Mouse (Mus musculus) embryo, embryonic 9.5 days (tissue): ENCODE data around the gene Tpm3.

Experiments
- DNase-seq: peaks from one replicate; pipeline ENCODE4 v3.0.0-alpha.2; 2017; ENCODE audit errors: extremely low spot score

The Tpm3 gene

GRCm38 (mm10) chr3:90072294-90072693 is at the start of gene Tpm3:
TSS of gene Tpm3 (plus strand) at chr3:90072649.
- no peak for DNase-seq

DNA sequence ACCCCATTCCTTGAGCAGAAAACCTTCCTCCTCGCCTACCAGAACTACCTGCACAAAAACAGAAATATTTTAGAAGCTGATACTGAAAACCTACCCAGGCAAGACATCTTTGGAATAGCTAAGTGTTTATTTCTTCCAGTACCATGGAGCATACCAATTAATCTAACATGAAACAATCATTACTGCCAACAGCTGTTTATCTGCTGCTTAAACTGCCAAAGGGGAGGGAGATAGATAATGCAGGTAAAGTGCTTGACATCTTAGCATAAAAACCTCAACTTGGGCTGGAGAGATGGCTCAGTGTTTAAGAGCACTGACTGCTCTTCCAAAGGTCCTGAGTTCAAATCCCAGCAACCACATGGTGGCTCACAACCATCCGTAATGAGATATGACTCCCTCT is 37.8 kb upstream of the Tpm3 start:
- no peak for DNase-seq

GRCm38 (mm10) chr3:90036263-90036662 is 36.2 kb upstream of the Tpm3 start:
- DNase-seq, result no peak

DNA sequence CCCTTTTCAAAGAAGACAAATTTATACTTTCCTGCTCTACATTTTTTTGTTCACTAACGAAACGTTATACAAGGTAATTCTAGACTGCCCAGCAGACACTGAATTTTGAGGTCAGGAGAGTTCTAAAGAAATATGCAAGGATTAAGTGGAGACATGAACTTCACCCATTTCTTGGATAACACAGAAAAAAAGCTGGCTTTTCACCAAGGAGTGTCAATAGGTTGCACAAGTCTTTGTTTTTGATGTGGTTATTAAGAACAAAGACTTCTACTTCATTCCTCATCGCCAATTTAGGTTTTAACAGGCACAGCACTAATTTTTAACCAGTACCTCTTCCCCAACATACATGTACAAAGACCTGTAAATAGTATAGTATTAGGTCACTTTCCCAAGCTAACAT is 22.8 kb upstream of the Tpm3 start:
- DNase-seq, result no peak

GRCm38 (mm10) chr3:90051441-90052350 is 20.8 kb upstream of the Tpm3 start, which contains the start of gene 4933434E20Rik:
TSS of gene 4933434E20Rik (plus strand) at chr3:90051636.
- DNase-seq, result peak; percentile 77

DNA sequence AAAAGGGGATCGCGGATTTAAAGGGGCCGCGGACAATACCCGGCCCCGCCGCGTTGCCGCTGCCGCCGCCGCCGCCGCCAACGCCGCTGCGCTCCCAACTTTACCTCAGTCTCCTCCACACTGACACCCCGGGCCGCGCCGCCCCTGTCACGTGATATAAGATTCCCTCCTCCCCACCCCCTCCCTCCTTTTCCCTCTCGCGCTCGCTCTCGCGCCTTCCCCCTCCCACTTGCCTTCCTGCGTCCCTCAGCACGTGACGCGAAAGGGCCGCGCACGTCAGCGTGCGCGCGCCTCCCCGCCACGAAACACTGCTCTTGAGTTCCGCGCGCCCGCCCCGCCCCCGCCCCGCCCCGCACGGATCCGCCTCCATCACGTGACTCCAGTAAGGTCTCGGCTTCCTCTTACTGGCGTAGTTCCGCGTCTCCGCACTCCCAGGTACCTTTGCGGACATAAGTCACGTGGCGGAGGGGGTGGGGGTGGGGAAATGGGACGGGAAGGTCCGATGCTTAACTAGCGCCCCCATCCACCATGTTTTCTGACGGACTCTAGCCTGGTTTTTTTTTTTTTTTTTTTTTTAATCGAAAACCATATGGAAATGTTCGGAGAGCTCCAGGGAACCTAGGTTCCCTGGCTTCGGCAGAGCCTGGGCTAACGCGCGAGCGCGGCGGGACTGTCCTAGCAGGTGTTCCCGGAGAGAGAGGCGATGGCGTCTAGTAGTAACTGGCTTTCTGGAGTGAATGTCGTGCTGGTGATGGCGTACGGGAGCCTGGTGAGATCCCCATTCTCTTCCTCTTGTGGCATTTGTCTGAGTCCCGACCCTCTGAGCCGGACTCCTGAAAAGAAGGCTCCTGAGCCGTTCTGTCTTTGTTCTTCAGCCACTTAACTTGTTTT is 19.9 kb upstream of the Tpm3 start, which contains the start of gene Ubap2l:
Gene Ubap2l (minus strand): TSS at position 278 of the 891 bp plus-strand sequence.
- peak; percentile 99 for DNase-seq

DNA sequence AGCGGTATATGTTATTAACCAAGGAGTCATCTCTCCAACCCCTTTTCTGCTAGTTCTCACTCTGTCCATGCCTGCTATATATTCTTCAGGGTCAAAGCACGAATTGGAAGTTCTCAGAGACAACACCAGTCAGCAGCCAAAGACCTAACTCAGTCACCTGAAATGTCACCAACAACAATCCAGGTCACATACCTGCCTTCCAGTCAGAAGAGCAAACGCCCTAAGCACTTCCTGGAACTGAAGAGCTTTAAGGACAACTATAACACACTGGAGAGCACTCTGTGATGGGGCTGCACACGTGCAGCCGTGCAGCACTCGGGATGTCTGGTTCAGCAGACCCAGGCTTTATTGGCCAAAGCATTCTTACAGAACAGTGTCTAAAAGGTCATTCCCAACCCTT is 10.9 kb upstream of the Tpm3 start:
- no peak for DNase-seq

- DNase-seq, result no peak
These were observed 9.9 kb upstream of the Tpm3 start for GRCm38 (mm10) chr3:90062539-90062938.

DNA sequence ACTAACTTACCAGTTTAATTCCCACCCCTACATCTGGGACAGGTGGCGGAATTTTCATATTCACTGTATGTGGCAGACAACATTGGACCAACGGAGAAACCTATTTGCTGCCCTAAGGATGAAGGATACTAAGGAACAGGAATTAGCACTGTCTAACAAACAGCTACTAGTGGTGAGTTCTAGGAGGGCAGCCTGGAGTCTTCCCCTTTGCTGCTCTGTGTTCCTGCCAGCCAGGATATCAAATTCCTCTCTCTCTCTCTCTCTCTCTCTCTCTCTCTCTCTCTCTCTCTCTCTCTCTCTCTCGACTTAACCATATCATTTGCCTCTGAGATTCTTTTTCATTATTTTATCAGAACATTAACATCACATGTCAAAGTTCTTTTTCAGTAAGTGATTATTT is 8.1 kb upstream of the Tpm3 start:
- no peak for DNase-seq

DNA sequence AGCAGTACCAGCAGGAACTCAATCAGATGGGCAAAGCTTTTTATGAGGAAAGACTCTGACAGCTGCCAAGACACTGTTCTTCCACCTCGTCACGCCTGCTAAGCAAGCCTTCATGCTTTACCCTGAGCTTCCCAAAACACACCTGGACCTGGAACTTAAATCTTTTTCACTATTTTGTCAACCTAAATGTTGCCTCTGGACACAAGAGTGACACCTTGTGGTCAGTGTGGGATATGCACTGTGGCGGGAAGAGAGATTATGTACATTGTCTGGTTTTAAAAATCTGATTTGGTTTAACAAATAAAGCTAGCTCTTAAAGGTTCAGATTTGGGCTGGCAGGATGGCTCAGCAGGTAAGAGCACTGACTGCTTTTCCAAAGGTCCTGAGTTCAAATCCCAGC is 6.9 kb upstream of the Tpm3 start:
- peak; percentile 46 for DNase-seq

DNA sequence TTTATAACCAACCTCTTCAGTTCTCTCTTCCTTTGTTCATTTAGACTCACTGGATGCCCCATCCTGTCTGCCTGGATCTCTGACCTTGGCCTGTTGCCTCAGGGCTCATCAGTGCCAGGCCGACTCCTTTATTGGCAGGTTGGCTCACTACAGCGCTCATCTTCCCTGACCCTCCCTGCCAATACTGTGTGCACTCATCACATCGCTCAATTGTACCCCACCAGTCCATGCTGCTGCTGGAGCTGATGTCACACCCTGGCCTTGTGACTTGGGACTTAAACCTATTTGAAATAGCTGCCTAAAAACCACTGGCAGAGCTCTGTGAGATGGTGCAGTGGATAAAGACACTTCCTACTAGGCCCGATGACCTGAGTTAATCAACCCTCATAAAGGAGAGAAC is 4.6 kb upstream of the Tpm3 start:
- DNase-seq, result no peak

DNA sequence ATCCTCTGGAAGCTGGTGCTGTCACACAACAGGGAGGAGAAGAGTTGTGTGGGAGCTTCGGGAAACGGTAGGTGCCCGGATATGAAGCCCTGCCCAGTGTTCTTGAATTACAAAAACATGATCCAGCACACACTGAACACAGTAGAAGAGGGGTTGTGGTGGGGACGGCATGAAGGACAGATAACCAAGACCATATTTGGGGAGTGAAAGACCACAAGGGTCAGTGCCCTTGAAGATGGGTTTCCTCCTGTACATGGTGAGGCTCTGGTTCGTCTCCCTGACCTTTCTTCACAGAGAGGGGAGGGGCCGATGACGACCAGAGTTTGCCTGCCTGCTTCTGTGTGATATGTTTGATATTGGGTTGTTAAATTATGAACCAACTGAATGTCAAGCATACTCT is 2.8 kb upstream of the Tpm3 start:
- DNase-seq, result no peak

DNA sequence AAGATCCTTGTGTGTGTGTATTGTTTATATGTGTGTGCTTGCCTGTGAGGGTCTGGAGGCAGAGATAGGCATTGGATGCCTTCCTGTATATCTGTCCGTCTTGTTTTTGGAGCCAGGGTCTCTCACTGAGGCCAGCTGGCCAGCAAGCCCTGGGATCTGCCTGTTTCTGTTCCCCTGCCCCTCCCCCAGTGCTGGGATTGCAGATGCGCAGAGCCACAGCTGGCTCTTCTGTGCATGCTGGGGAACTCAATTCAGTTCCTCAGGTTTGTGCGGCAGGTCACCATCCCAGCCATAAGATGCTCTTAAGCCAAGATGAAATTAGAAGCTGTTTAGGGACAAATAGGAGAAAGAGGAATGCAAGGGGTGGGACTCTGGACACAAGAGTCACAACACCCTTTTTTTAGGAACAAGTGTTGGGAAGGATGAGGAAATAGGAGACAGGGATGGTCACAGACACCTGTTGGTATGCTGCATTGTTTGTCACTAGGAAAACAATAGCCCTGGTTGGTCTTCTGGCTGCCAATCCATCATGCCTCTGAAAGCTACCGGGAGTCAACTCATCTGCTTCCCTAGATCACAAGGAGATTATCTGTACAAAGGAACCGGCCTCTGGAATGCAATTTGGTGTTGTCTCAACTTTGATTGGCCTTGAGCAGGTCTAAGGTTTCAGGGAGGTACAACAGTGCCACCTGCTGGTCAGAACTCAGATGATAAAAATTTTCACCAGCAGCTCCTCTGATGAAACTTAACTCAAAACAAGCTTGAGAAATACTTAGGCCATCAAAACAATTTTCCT is 4.7 kb downstream of the Tpm3 start:
- peak; percentile 85 for DNase-seq

DNA sequence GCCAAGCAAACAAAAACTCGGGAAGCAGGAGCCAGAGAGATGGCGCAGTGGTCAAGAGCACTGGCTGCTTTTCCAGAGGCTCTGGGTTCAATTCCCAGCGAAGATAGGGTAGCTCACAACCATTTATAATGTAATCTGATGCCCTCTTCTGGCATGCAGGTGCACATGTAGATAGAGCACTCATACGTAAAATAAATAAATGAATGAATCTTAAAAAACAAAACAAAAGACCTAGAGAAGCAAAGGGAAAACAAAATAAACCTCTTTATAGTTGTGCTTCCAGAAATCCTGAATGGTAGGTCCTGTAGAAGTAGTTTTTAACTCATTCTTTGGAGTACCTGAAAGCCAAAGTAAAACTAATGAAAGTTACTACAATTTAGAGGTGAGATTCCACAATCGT is 5.8 kb downstream of the Tpm3 start:
- no peak for DNase-seq

- DNase-seq, result peak; percentile 95
These were observed 6.8 kb downstream of the Tpm3 start for GRCm38 (mm10) chr3:90079133-90079762.

GRCm38 (mm10) chr3:90079763-90080497 is 7.5 kb downstream of the Tpm3 start:
- DNase-seq, result peak; percentile 83

GRCm38 (mm10) chr3:90080498-90080863 is 8.0 kb downstream of the Tpm3 start:
- no peak for DNase-seq

DNA sequence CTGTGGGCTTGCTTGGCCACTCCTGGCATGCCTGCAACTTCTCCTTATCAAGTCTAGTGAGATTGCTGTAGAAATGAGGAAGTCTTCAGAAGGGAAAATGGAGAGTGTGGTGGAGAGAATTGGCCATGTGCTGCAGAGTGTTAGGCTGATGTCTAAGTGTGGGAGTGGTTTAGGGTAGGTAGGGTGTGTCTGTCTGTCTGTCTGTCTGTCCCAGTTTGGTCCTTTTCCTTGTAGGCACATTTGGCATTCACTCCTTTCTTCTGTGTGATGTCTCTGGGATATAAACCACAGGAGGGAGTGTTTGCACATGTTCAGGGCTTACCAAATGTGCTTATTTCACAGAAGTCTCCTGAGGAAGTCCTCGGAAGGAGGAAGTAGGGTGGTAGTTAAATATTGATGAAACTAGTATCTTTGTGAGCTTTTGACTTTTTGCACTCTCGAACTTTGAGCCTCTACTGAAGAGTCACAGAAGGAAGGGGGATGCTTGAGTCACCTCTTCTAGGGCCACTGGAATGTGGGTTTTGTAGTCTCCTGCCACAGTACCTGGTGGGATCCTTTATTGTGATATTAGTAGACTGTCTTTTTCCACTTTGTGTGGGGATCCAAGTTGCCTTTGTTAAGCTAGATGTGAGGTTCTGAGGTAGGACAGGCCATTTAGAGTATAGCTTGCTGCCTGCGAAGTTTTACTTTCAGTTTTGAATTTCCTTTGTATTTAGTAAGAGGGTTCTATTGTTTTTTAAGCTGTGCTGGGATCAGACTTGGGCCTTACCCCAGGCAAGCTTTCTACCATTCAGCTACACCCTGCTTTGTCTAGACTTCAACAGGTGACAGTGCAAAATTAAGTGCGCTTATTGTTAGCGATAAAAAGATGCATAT is 9.2 kb downstream of the Tpm3 start:
- no peak for DNase-seq

DNA sequence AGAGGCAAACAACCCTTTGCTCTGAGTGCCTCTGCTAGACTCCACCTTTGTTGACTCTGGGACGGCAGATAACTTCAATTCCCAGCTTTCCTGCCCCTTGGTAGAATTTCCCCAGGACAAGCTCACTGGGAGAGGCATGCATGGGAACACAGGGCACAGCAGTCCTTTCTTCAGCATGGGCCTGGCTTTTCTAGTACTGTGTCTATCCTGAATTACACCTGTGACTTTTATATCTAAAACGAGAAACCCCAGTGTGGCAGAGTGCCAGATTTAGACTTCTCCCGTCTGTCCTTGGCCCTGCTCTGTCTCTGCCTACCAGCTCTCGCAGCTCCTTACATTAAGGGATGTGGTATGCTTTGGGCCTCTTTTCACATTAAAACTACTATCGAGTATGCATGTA is 10.6 kb downstream of the Tpm3 start:
- DNase-seq, result no peak
